Mouse (Mus musculus): ENCODE data around the gene Lgals3bp. TPM values are rescaled to one million over a fixed set of nuclear protein-coding genes. Genes with fewer than 3 reads are reported as not detected.
A peak's percentile ranks its signal among the peaks of the same experiment; 100 is the strongest.

The Lgals3bp gene
- total and polyA plus RNA-seq, 3 experiments: 67.3 to 338 (median 146) TPM

GRCm38 (mm10) chr11:118438665-118439414 is 36.9 kb upstream of the Lgals3bp start:
- H3K4me1 ChIP-seq (ENCODE audit: control insufficient read depth in 1 of 2, insufficient read depth in 2 of 2): peaks cover 0 to 5% of the 10 kb centered on the region in 2 experiments; a peak in 2 of 4 replicates
- no peaks in the 10 kb centered on the region for H3K36me3 ChIP-seq (replicated peaks in 1 of 2; ENCODE audit: control insufficient read depth in 1 of 2, insufficient read depth in 1 of 2, low read length in 1 of 2)
- DNase-seq (ENCODE audit: extremely low read depth): no peak
- H3K27me3 ChIP-seq (replicated peaks): peaks cover 87% of the 10 kb centered on the region
- TF ChIP-seq IRF4 (IDR thresholded peaks at IDR 0.05; ENCODE audit: low read depth, low read length) (no peak), NRF1 (IDR thresholded peaks at IDR 0.05; ENCODE audit: low read depth, low read length) (no peak), BHLHE40 (IDR thresholded peaks at IDR 0.05; ENCODE audit: low read depth, low read length) (no peak), UBTF (IDR thresholded peaks at IDR 0.05; ENCODE audit: low read depth, low read length) (no peak), MAX (IDR thresholded peaks at IDR 0.05; ENCODE audit: low read length) (no peak), NELFE (IDR thresholded peaks at IDR 0.05; ENCODE audit: low read depth, low read length) (no peak), ZKSCAN1 (IDR thresholded peaks at IDR 0.05; ENCODE audit: borderline replicate concordance, low read depth, low read length) (no peak), ETS1 (conservative IDR thresholded peaks at IDR 0.05; ENCODE audit: low read depth, low read length) (no peak), CHD1 (IDR thresholded peaks at IDR 0.05; ENCODE audit: low read depth, low read length) (no peak), SIN3A (IDR thresholded peaks at IDR 0.05; ENCODE audit: low read length) (no peak), PAX5 (IDR thresholded peaks at IDR 0.05; ENCODE audit: low read length) (no peak)
- no peak overlapping the region for H3K9ac ChIP-seq (ENCODE audit: insufficient read depth, low read depth)
- no peak overlapping the region for H3K27ac ChIP-seq (ENCODE audit: insufficient read depth, low read depth)
- H3K79me2 ChIP-seq (replicated peaks; ENCODE audit: control insufficient read depth, extremely low read depth, insufficient read depth, poor library complexity, severe bottlenecking): no peaks in the 10 kb centered on the region
- in situ Hi-C loops (cut with MboI; ENCODE audit: low pct_ligation_motif_present, low pct_unique_long_range_greater_than_20kb, low sequenced_read_pairs) (loop anchor here (25.0 kb wide), 1 partner anchor 298 kb away; no protein-coding TSS in a partner anchor), dilution Hi-C loops (cut with MboI; ENCODE audit: extremely low pct_ligation_motif_present, extremely low pct_unique_long_range_greater_than_20kb, low sequenced_read_pairs) (no loop called here)
- peaks cover 5% of the 10 kb centered on the region for H3K9me3 ChIP-seq (replicated peaks; ENCODE audit: low read length)
- no peak overlapping the region for H3K4me2 ChIP-seq (ENCODE audit: insufficient read depth, low read depth, poor library complexity, severe bottlenecking)
- H3K4me3 ChIP-seq (replicated peaks in 1 of 3; ENCODE audit: low read depth in 2 of 3, low read length in 2 of 3, poor library complexity in 1 of 3): no peak overlapping the region

GRCm38 (mm10) chr11:118436471-118436935 is 34.6 kb upstream of the Lgals3bp start:
- no peak for TF ChIP-seq USF1 (IDR thresholded peaks at IDR 0.05; ENCODE audit: low read depth, low read length)
- no peak for TF ChIP-seq ZNF384 (IDR thresholded peaks at IDR 0.05; ENCODE audit: low read depth, low read length)
- TF ChIP-seq CTCF (conservative IDR thresholded peaks at IDR 0.05 in 1 of 2, IDR thresholded peaks at IDR 0.05 in 1 of 2; ENCODE audit: low read depth in 2 of 2, low read length in 2 of 2): peak in 1 of 2 experiments; percentile 37; a peak in 1 of 4 replicates
- no peak for TF ChIP-seq HCFC1 (IDR thresholded peaks at IDR 0.05; ENCODE audit: low read depth, low read length)
- Histone ChIP-seq H3K36me3 (replicated peaks in 1 of 2; ENCODE audit: control insufficient read depth in 1 of 2, insufficient read depth in 1 of 2, low read length in 1 of 2) (no peaks in the 10 kb centered on the region), H3K79me2 (replicated peaks; ENCODE audit: control insufficient read depth, extremely low read depth, insufficient read depth, poor library complexity, severe bottlenecking) (no peaks in the 10 kb centered on the region), H3K9me3 (replicated peaks; ENCODE audit: low read length) (peaks cover 4% of the 10 kb centered on the region), H3K4me1 (ENCODE audit: control insufficient read depth in 1 of 2, insufficient read depth in 2 of 2) (peaks cover 0 to 3% of the 10 kb centered on the region in 2 experiments; a peak in 2 of 4 replicates), H3K4me2 (ENCODE audit: insufficient read depth, low read depth, poor library complexity, severe bottlenecking) (no peak overlapping the region), H3K27me3 (replicated peaks) (peaks cover 95% of the 10 kb centered on the region), H3K9ac (ENCODE audit: insufficient read depth, low read depth) (no peak overlapping the region), H3K4me3 (replicated peaks in 1 of 3; ENCODE audit: low read depth in 2 of 3, low read length in 2 of 3, poor library complexity in 1 of 3) (no peak overlapping the region), H3K27ac (ENCODE audit: insufficient read depth, low read depth) (no peak overlapping the region)
- dilution Hi-C loops (cut with MboI; ENCODE audit: extremely low pct_ligation_motif_present, extremely low pct_unique_long_range_greater_than_20kb, low sequenced_read_pairs): no loop called here
- no peak for DNase-seq (ENCODE audit: extremely low read depth)
- in situ Hi-C loops (cut with MboI; ENCODE audit: low pct_ligation_motif_present, low pct_unique_long_range_greater_than_20kb, low sequenced_read_pairs): loop anchor here (25.0 kb wide), 1 partner anchor 301 kb away; no protein-coding TSS in a partner anchor

All from CH12.LX (cell line).